Mouse (Mus musculus) intestine, embryonic 16.5 days (tissue): ENCODE measurements around the gene Nasp. TPM values are rescaled to one million over a fixed set of nuclear protein-coding genes. Genes with fewer than 3 reads are reported as not detected.

Source experiments
- ATAC-seq: fragments of 200-750 bp; cut with Nextera tagmentation; 2 replicates; pipeline ENCODE4 v1.8.0; 2017; ENCODE audit warnings: moderate TSS enrichment, moderate library complexity
- H3K27ac ChIP-seq: fragments of 300-500 bp; sonication (generic); 2 replicates; pipeline ENCODE4 v1.5.1; 2014; ENCODE audit warnings: mild to moderate bottlenecking, low read length
- H3K27me3 ChIP-seq: fragments of 300-500 bp; sonication (generic); replicated peaks from 2 replicates; pipeline ENCODE4 v1.6.1; 2014; ENCODE audit warnings: low read length, control low read depth, mixed read lengths; ENCODE audit not compliant: control insufficient read depth, insufficient read depth
- H3K36me3 ChIP-seq: fragments of 300-500 bp; sonication (generic); 2 replicates; pipeline ENCODE4 v1.6.1; 2014; ENCODE audit warnings: low read length, control low read depth; ENCODE audit not compliant: control insufficient read depth, insufficient read depth
- H3K4me1 ChIP-seq: fragments of 300-500 bp; sonication (generic); 2 replicates; pipeline ENCODE4 v1.6.1; 2014; ENCODE audit warnings: low read length, control low read depth, mixed read lengths; ENCODE audit not compliant: control insufficient read depth, insufficient read depth
- H3K4me2 ChIP-seq: fragments of 300-500 bp; sonication (generic); 2 replicates; pipeline ENCODE4 v1.6.1; 2014; ENCODE audit warnings: low read depth, low read length, control low read depth
- H3K4me3 ChIP-seq: fragments of 300-500 bp; sonication (generic); 2 replicates; pipeline ENCODE4 v1.5.1; 2014; ENCODE audit warnings: mild to moderate bottlenecking, low read length
- H3K9ac ChIP-seq: fragments of 300-500 bp; sonication (generic); 2 replicates; pipeline ENCODE4 v1.6.1; 2014; ENCODE audit warnings: low read depth, low read length
- H3K9me3 ChIP-seq: fragments of 300-500 bp; sonication (generic); 2 replicates; pipeline ENCODE4 v1.6.1; 2016; ENCODE audit warnings: low read length, control low read depth; ENCODE audit not compliant: control insufficient read depth
- WGBS: fragments of 180-500 bp; shearing (Covaris S2); extraction: QIAGEN DNeasy Blood & Tissue Kit; methylation state at CpG from one replicate; pipeline ENCODE4 v1.1.7; 2014; 5-methylcytosine and 5-hydroxymethylcytosine counted together
- polyA plus RNA-seq: library from polyadenylated mRNA; unstranded; fragments of >200 nt; fragmentation: Nextera tagmentation; extraction: Ambion mirVana; gene quantifications from 2 replicates; pipeline ENCODE4 v1.2.1, GENCODE M21; 2015

The Nasp gene
- polyA plus RNA-seq, 1 experiment from 2014 or later: 89.8 TPM

DNA sequence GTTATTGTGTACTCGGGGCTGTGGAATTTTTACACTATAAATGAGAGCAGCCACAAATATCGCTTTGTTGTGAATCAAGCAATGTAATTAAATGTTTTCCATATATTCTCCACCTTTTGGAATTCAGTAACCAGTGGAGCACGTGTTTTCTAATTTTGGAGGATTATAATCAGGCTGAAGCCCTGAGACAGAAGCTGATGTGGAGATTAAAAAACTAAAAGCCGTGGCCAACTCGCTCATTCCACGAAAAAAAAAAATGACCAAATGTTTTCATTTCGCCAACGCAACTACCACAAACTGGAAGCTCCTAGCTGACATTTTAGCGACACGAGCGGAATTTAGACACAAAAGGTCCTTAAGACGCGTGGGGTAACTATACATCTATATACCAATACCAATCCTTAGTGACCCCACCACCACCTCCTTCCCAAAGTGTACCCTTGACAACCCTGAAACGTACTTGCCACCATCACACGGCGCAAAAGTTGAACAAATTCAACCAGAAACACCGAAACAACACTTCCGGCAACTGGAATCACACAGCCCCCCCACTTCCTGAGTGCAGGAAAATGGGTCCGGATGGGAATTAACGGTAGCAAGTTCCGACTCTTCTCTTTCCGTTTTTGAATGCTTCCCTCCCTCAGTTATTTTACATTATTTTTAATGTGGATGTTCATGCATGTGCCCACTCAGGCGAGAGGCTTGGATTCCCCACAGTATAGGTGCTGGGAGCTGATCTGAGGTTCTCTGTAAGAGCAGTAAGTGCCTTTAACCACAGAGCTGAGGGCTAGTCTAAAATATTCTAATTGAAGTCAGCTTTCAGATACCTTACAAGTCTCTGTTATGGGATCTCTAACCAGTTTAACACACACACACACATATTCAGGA is 72.1 kb downstream of the Nasp start, which contains the start of gene Tmem69:
Tmem69 (minus strand) TSS at position 524 of the 888 bp plus-strand sequence.
- WGBS: 3% methylated on average over 23 of the region's 23 CpGs

DNA sequence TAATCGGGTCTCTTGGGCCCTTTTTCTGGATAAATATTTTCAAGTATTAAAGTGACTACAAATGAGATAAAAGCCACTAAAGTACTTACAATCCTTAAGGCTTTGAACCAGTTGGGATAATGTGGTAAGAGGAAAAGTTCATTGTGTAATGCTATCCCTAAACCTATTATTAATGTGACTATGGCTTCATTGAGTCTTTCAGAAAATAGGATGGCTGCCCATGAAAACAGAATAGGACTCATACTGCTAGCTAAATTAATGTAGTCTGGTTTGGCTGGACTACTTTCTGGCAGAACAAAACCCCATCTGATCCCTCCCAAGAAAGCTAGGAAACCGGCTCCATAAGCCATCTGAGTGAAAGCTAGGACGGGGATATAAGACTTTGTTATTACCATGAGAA is 74.7 kb downstream of the Nasp start:
- 82% methylated on average over 3 of the region's 3 CpGs for WGBS

More for the DNA sequence above, 72.1 kb downstream of the Nasp start, which contains the start of gene Tmem69:
- Histone ChIP-seq H3K9me3 (no peaks in the 10 kb centered on the region), H3K27ac (peak within 1 kb of the TSS; percentile 94), H3K4me3 (peak within 1 kb of the TSS; percentile 81), H3K4me2 (peak within 1 kb of the TSS; percentile 78), H3K4me1 (0 out of 2 replicates have a peak, but pooled peaks cover 4% of the 10 kb centered on the region), H3K36me3 (no peaks in the 10 kb centered on the region), H3K27me3 (no peaks in the 10 kb centered on the region), H3K9ac (peak within 1 kb of the TSS; percentile 90)
- ATAC-seq: no peak

More for the DNA sequence above, 74.7 kb downstream of the Nasp start:
- Histone ChIP-seq H3K9me3 (no peaks in the 10 kb centered on the region), H3K4me3 (no peak overlapping the region), H3K36me3 (no peaks in the 10 kb centered on the region), H3K4me2 (no peak overlapping the region), H3K27me3 (no peaks in the 10 kb centered on the region), H3K4me1 (no peaks in the 10 kb centered on the region), H3K27ac (no peak overlapping the region), H3K9ac (no peak overlapping the region)
- no peak for ATAC-seq

Other genes with a start within 250 kb of the Nasp start
- gene Mast2, start 163.8 kb downstream of the Nasp start, polyA plus RNA-seq: 6.4 and 7.5 TPM in 2 replicates
- 15.6 and 16.5 TPM in 2 replicates for gene Ipp, start 120.4 kb downstream of the Nasp start, polyA plus RNA-seq
- 27.4 and 27.5 TPM in 2 replicates for gene Tmem69, start 72.0 kb downstream of the Nasp start, polyA plus RNA-seq
- gene Gpbp1l1, start 70.3 kb downstream of the Nasp start, polyA plus RNA-seq: 29.7 and 31.3 TPM in 2 replicates
- 6.1 and 6.4 TPM in 2 replicates for gene Ccdc17, start 31.3 kb downstream of the Nasp start, polyA plus RNA-seq
- gene Akr1a1, start 23.7 kb upstream of the Nasp start, polyA plus RNA-seq: 928 and 934 TPM in 2 replicates
- 1,384 and 1,485 TPM in 2 replicates for gene Prdx1, start 57.6 kb upstream of the Nasp start, polyA plus RNA-seq
- gene Mmachc, start 80.5 kb upstream of the Nasp start, polyA plus RNA-seq: 20.7 and 22.7 TPM in 2 replicates
- 21.3 and 22.6 TPM in 2 replicates for gene Ccdc163, start 80.6 kb upstream of the Nasp start, polyA plus RNA-seq
- gene Tesk2, start 93.0 kb upstream of the Nasp start, polyA plus RNA-seq: 10.4 and 11.6 TPM in 2 replicates
- 29.7 and 31.0 TPM in 2 replicates for gene Toe1, start 179.7 kb upstream of the Nasp start, polyA plus RNA-seq
- 9.1 and 9.5 TPM in 2 replicates for gene Mutyh, start 179.8 kb upstream of the Nasp start, polyA plus RNA-seq
- gene Hpdl, start 193.8 kb upstream of the Nasp start, polyA plus RNA-seq: 1.5 and 1.9 TPM in 2 replicates
- 1.2 and 1.4 TPM in 2 replicates for gene Zswim5, start 249.4 kb upstream of the Nasp start, polyA plus RNA-seq